Mouse (Mus musculus) heart, adult 2 months (tissue): ENCODE results near the gene Eepd1. TPM values are rescaled to one million over a fixed set of nuclear protein-coding genes. Genes with fewer than 3 reads are reported as not detected.

Experiments
- DNase-seq, 2 experiments: peaks; one replicate each; pipeline ENCODE4 v3.0.0; 2021
- H3K27ac ChIP-seq: fragments of 200-600 bp; 2 replicates; pipeline ENCODE4 v1.8.1; 2022
- H3K27me3 ChIP-seq: fragments of 200-500 bp; 2 replicates; pipeline ENCODE4 v1.6.1; 2012; ENCODE audit warnings: mild to moderate bottlenecking, low read length, inconsistent platforms, mixed read lengths; ENCODE audit not compliant: control insufficient read depth, insufficient read depth
- H3K36me3 ChIP-seq: fragments of 200-500 bp; 2 replicates; pipeline ENCODE4 v1.6.1; 2012; ENCODE audit warnings: low read length, inconsistent platforms; ENCODE audit not compliant: control insufficient read depth, insufficient read depth
- H3K4me1 ChIP-seq: fragments of 200-500 bp; 2 replicates; pipeline ENCODE4 v1.6.1; 2011; ENCODE audit warnings: low read length; ENCODE audit not compliant: control insufficient read depth, insufficient read depth
- H3K4me3 ChIP-seq: fragments of 200-600 bp; 2 replicates; pipeline ENCODE4 v1.8.1; 2022
- H3K79me2 ChIP-seq: fragments of 200-500 bp; replicated peaks from 2 replicates; pipeline ENCODE4 v1.6.1; 2012; ENCODE audit warnings: mild to moderate bottlenecking, inconsistent platforms, low read length, moderate library complexity, mixed read lengths; ENCODE audit not compliant: control insufficient read depth, insufficient read depth
- H3K9ac ChIP-seq: fragments of 200-500 bp; 2 replicates; pipeline ENCODE4 v1.6.1; 2012; ENCODE audit warnings: low read depth, mild to moderate bottlenecking, control low read depth, inconsistent platforms, low read length, mixed read lengths
- CTCF ChIP-seq: fragments of 200-600 bp; IDR thresholded peaks from 2 replicates; pipeline ENCODE4 v1.8.1; 2022; ENCODE audit warnings: antibody characterized with exemption, mild to moderate bottlenecking, moderate library complexity
- EP300 ChIP-seq: fragments of 200-500 bp; IDR thresholded peaks from 2 replicates; pipeline ENCODE4 v1.6.1; 2011; ENCODE audit warnings: low read depth, low read length, control low read depth; ENCODE audit not compliant: insufficient read depth
- POLR2A ChIP-seq: fragments of 200-500 bp; IDR thresholded peaks from 2 replicates; pipeline ENCODE4 v1.6.1; 2011; ENCODE audit warnings: mild to moderate bottlenecking, low read depth, low read length, control low read depth; ENCODE audit not compliant: insufficient read depth
- WGBS: fragments of 180-500 bp; shearing (Covaris S2); methylation state at CpG from one replicate; pipeline ENCODE4 v1.1.7; 2018; 5-methylcytosine and 5-hydroxymethylcytosine counted together
- intact Hi-C: fragments of 180-260 bp; cut with DNase I; formaldehyde crosslinking; loops from one replicate; pipeline ENCODE4 v1.15.1; 2025
- polyA plus RNA-seq: library from polyadenylated mRNA; depleted of rRNA; stranded (reverse); fragments of >200 nt; gene quantifications from 2 replicates; pipeline ENCODE4 v1.2.3, GENCODE M21; 2012
- total RNA-seq, 2 experiments: library from RNA; stranded (reverse); gene quantifications; 2 replicates each; pipeline ENCODE4 v1.2.3; 2021

Gene Eepd1
- total and polyA plus RNA-seq, 3 experiments: 16.7 to 23.3 (median 18.9) TPM

DNA sequence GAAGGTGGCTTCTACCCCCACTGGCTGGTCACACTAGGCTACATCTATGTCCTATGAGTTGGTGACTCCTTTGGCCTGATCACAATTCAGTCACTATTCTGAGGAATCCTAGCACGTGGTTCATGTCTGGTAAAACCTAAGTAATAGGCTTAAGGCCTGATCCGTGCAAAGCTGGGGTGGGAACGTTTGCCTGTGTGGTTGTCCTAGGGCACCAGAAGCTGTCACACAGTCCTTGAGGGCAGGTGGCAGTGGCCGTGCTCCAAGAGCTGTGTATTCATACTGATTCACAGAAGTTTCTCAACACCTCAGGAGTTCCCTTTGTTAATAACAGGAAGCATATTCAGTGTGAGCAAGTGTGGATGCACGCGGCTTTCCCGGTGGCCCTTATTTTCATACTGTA, 4.1 kb downstream of the Eepd1 start:
- peak in 1 of 2 experiments; percentile 47 for DNase-seq
- WGBS: 40% methylated on average over 7 of the region's 7 CpGs
- TF ChIP-seq POLR2A: no peak
- no peak for TF ChIP-seq EP300
- TF ChIP-seq CTCF: no peak
- Histone ChIP-seq H3K79me2 (0 out of 2 replicates have a peak, but pooled peaks cover 2% of the 10 kb centered on the region), H3K27me3 (no peaks in the 10 kb centered on the region), H3K4me3 (peak overlapping the region; percentile 95), H3K4me1 (peaks cover 31% of the 10 kb centered on the region), H3K9ac (peak overlapping the region; percentile 56), H3K27ac (peak overlapping the region; percentile 91), H3K36me3 (peaks cover 16% of the 10 kb centered on the region)
- intact Hi-C loops: loop anchor here (5.0 kb wide), 1 partner anchor 72 kb away; no protein-coding TSS in a partner anchor

DNA sequence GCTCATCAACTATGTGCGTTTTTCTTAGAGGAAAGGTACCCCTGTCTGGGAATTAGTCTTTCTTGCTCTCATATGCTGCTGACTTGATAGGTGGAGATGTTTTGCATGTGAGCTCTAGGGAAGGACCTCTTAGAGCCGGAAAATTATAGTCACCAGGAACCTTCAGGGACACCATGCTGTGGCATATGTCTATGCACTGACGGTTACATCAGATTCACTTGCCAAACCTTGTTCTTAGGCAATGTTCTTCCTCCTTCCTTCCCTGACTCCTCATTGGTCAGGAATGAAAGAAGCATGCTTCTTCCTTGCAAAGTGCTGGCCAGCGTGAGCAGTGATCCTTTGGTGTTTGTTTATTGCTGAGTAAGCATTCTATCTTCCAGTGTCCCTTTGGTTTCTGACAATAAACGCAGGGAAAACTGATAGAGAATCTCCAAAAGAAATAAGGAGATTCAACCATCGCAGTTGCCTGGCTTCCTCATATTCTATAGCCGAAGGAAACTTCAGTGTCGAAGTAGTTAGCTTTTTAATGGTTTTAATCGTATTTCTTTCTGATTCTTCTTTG, 5.0 kb downstream of the Eepd1 start:
- no peaks in the 10 kb centered on the region for H3K27me3 ChIP-seq
- DNase-seq: no peak
- peak overlapping the region; percentile 95; the same call in 1 of the 2 replicates for H3K4me3 ChIP-seq
- peak overlapping the region; percentile 91 for H3K27ac ChIP-seq
- intact Hi-C loops: loop anchor here (5.0 kb wide), 1 partner anchor 71 kb away; no protein-coding TSS in a partner anchor
- peaks cover 2% of the 10 kb centered on the region; the same call in 1 of the 2 replicates for H3K79me2 ChIP-seq
- peaks cover 19% of the 10 kb centered on the region for H3K36me3 ChIP-seq
- TF ChIP-seq CTCF (no peak), POLR2A (no peak), EP300 (no peak)
- H3K4me1 ChIP-seq: peaks cover 35% of the 10 kb centered on the region
- H3K9ac ChIP-seq: no peak overlapping the region
- WGBS: 67% methylated on average over 9 of the region's 9 CpGs

DNA sequence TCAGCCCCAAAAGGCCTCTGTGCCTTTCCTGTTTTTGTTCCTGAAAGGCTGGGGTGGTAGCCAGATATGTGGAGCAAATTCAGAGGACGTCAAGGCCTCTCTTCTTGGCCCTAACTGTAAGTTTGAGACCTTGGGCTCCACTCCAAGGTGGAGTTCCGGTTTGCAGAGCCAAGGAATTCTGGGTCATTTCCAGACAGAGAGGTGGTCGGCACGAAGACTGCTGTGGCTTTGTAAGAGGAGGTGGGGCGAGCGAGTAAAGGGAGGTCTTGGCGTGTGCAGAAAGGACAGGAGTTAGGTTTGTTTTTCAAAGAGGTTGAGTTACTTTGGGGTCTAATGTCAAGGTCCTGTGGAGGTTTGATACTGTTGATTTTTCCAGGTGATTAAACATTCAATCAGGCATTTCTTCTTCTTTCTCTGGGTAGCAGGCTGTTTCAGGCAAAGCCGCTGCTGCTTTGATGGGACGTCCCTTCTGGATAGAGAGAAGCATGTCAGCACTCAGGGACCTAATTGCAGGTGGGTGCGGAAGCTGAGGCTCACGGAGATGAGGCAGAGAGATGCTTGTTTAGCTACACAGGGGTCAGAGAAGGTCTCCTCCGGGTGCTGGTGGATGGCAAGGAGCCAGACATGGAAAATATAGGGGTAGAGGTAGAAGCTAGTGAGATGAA, 6.2 kb downstream of the Eepd1 start:
- H3K36me3 ChIP-seq: peaks cover 19% of the 10 kb centered on the region
- peak; percentile 75 for DNase-seq
- TF ChIP-seq EP300: peak; percentile 43; the same call in 1 of the 2 replicates
- 0 out of 2 replicates have a peak, but pooled peaks have one; percentile 6 for TF ChIP-seq POLR2A
- no peak for TF ChIP-seq CTCF
- no peaks in the 10 kb centered on the region for H3K27me3 ChIP-seq
- intact Hi-C loops: loop anchor here (5.0 kb wide), 1 partner anchor 70 kb away; no protein-coding TSS in a partner anchor
- WGBS: 32% methylated on average over 12 of the region's 12 CpGs
- peaks cover 33% of the 10 kb centered on the region for H3K4me1 ChIP-seq
- H3K79me2 ChIP-seq: peaks cover 2% of the 10 kb centered on the region; the same call in 1 of the 2 replicates
- H3K9ac ChIP-seq: 0 out of 2 replicates have a peak overlapping the region, but pooled peaks have one; percentile 26
- peak overlapping the region; percentile 91 for H3K27ac ChIP-seq
- H3K4me3 ChIP-seq: peak overlapping the region; percentile 31

GRCm38 (mm10) chr9:25488581-25488980, 7.2 kb downstream of the Eepd1 start:
- Histone ChIP-seq H3K27ac (peak overlapping the region; percentile 59), H3K36me3 (peaks cover 24% of the 10 kb centered on the region), H3K4me1 (peaks cover 27% of the 10 kb centered on the region), H3K9ac (no peak overlapping the region), H3K79me2 (peaks cover 2% of the 10 kb centered on the region; the same call in 1 of the 2 replicates), H3K4me3 (peak overlapping the region; percentile 31; the same call in 1 of the 2 replicates), H3K27me3 (no peaks in the 10 kb centered on the region)
- no peak for DNase-seq
- intact Hi-C loops: loop anchor here (5.0 kb wide), 1 partner anchor 69 kb away; no protein-coding TSS in a partner anchor
- WGBS: 67% methylated on average over 9 of the region's 9 CpGs
- no peak for TF ChIP-seq POLR2A
- no peak for TF ChIP-seq EP300
- no peak for TF ChIP-seq CTCF

DNA sequence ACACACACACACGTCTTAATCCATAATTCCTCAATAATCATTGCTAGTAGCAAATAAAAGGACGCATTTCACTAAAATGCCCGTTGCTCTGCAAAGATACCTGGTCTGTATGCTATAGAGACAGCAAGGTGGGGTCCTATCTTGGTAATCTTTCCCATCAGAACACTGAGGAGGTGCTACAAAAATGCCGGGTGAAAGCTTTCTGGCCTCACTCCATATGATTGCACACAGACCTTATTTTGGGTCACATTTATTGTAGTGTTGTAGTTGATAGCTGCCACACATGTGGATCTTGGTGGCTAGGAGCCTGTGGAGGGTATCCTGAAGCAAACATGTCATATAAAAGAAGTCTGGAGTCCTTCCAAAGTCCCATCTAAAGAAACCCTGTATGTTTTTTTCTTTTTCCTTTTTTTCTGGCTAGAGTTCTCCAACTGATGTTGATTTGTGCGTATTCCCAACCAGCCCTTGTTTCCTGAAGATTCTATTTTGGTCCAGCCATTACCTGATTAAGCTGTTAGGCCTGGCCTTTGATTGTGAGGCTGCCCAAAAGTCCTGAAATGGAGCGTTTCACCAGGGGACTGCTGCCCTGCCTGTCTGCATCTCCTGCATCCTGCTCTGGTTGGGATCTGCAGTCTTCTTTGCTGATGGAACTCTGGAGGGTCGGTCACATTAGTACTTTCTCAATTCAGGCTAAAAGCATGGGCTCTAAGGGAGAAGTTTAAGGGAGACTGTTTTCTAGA, 8.0 kb downstream of the Eepd1 start:
- Histone ChIP-seq H3K4me3 (no peak overlapping the region), H3K79me2 (peaks cover 2% of the 10 kb centered on the region; the same call in 1 of the 2 replicates), H3K9ac (no peak overlapping the region), H3K4me1 (peaks cover 25% of the 10 kb centered on the region), H3K27ac (peak overlapping the region; percentile 49), H3K36me3 (peaks cover 26% of the 10 kb centered on the region), H3K27me3 (no peaks in the 10 kb centered on the region)
- TF ChIP-seq CTCF: no peak
- no peak for TF ChIP-seq POLR2A
- no peak for TF ChIP-seq EP300
- 41% methylated on average over 7 of the region's 7 CpGs for WGBS
- intact Hi-C loops: loop anchor here (5.0 kb wide), 1 partner anchor 68 kb away; no protein-coding TSS in a partner anchor
- no peak for DNase-seq
